Mouse (Mus musculus): ENCODE results near the gene Zcchc24. TPM values are rescaled to one million over a fixed set of nuclear protein-coding genes. Genes with fewer than 3 reads are reported as not detected.

The Zcchc24 gene
- polyA plus RNA-seq, 1 experiment from 2014 or later = 19.5 TPM

GRCm38 (mm10) chr14:25767725-25768203 is 1.1 kb downstream of the Zcchc24 start:
- peak overlapping the region; percentile 96 for H3K9ac ChIP-seq (ENCODE audit: low read length)
- peak overlapping the region; percentile 92 for H3K4me3 ChIP-seq (ENCODE audit: low read length)
- no peaks in the 10 kb centered on the region for H3K36me3 ChIP-seq (ENCODE audit: control insufficient read depth, insufficient read depth)
- H3K9me3 ChIP-seq (replicated peaks; ENCODE audit: control insufficient read depth, low read length) = no peaks in the 10 kb centered on the region
- 7% methylated on average over 6 of the region's 6 CpGs for WGBS
- no peak for ATAC-seq (replicated peaks; ENCODE audit: extremely low read depth, insufficient read depth, low FRiP score)
- peaks cover 34% of the 10 kb centered on the region for H3K4me1 ChIP-seq (ENCODE audit: control insufficient read depth, insufficient read depth, low read length)
- H3K27me3 ChIP-seq (ENCODE audit: control insufficient read depth, insufficient read depth, low read length) = no peaks in the 10 kb centered on the region
- peak overlapping the region; percentile 94 for H3K27ac ChIP-seq (ENCODE audit: low read length)
- H3K4me2 ChIP-seq (ENCODE audit: low read depth, low read length) = peak overlapping the region; percentile 95

GRCm38 (mm10) chr14:25766441-25766840 is 2.4 kb downstream of the Zcchc24 start:
- ATAC-seq (replicated peaks; ENCODE audit: extremely low read depth, insufficient read depth, low FRiP score) = no peak
- Histone ChIP-seq H3K9me3 (replicated peaks; ENCODE audit: control insufficient read depth, low read length) (no peaks in the 10 kb centered on the region), H3K4me1 (ENCODE audit: control insufficient read depth, insufficient read depth, low read length) (peaks cover 42% of the 10 kb centered on the region), H3K36me3 (ENCODE audit: control insufficient read depth, insufficient read depth) (no peaks in the 10 kb centered on the region), H3K27me3 (ENCODE audit: control insufficient read depth, insufficient read depth, low read length) (no peaks in the 10 kb centered on the region), H3K4me2 (ENCODE audit: low read depth, low read length) (peak overlapping the region; percentile 95), H3K27ac (ENCODE audit: low read length) (no peak overlapping the region; the same call in 1 of the 2 replicates), H3K9ac (ENCODE audit: low read length) (peak overlapping the region; percentile 96), H3K4me3 (ENCODE audit: low read length) (peak overlapping the region; percentile 92)
- 41% methylated on average over 4 of the region's 4 CpGs for WGBS

- H3K36me3 ChIP-seq (ENCODE audit: control insufficient read depth, insufficient read depth) = no peaks in the 10 kb centered on the region
- no peaks in the 10 kb centered on the region for H3K9me3 ChIP-seq (replicated peaks; ENCODE audit: control insufficient read depth, low read length)
- no peak overlapping the region; the same call in 1 of the 2 replicates for H3K27ac ChIP-seq (ENCODE audit: low read length)
- peaks cover 46% of the 10 kb centered on the region for H3K4me1 ChIP-seq (ENCODE audit: control insufficient read depth, insufficient read depth, low read length)
- H3K27me3 ChIP-seq (ENCODE audit: control insufficient read depth, insufficient read depth, low read length) = no peaks in the 10 kb centered on the region
- peak overlapping the region; percentile 95 for H3K4me2 ChIP-seq (ENCODE audit: low read depth, low read length)
- peak overlapping the region; percentile 92 for H3K4me3 ChIP-seq (ENCODE audit: low read length)
- ATAC-seq (replicated peaks; ENCODE audit: extremely low read depth, insufficient read depth, low FRiP score) = no peak
- peak overlapping the region; percentile 96 for H3K9ac ChIP-seq (ENCODE audit: low read length)
- 33% methylated on average over 8 of the region's 8 CpGs for WGBS
These were observed 2.9 kb downstream of the Zcchc24 start for GRCm38 (mm10) chr14:25765921-25766320.

- no peaks in the 10 kb centered on the region for H3K27me3 ChIP-seq (ENCODE audit: control insufficient read depth, insufficient read depth, low read length)
- 49% methylated on average over 12 of the region's 12 CpGs for WGBS
- H3K9me3 ChIP-seq (replicated peaks; ENCODE audit: control insufficient read depth, low read length) = no peaks in the 10 kb centered on the region
- no peaks in the 10 kb centered on the region for H3K36me3 ChIP-seq (ENCODE audit: control insufficient read depth, insufficient read depth)
- H3K4me1 ChIP-seq (ENCODE audit: control insufficient read depth, insufficient read depth, low read length) = peaks cover 54% of the 10 kb centered on the region
- no peak for ATAC-seq (replicated peaks; ENCODE audit: extremely low read depth, insufficient read depth, low FRiP score)
- peak overlapping the region; percentile 95; the same call in 1 of the 2 replicates for H3K4me2 ChIP-seq (ENCODE audit: low read depth, low read length)
- H3K9ac ChIP-seq (ENCODE audit: low read length) = no peak overlapping the region
- H3K4me3 ChIP-seq (ENCODE audit: low read length) = no peak overlapping the region
- no peak overlapping the region for H3K27ac ChIP-seq (ENCODE audit: low read length)
These were observed 3.7 kb downstream of the Zcchc24 start for GRCm38 (mm10) chr14:25765146-25765545.

GRCm38 (mm10) chr14:25761184-25761583 is 7.7 kb downstream of the Zcchc24 start:
- no peak for ATAC-seq (replicated peaks; ENCODE audit: extremely low read depth, insufficient read depth, low FRiP score)
- no peak overlapping the region for H3K27ac ChIP-seq (ENCODE audit: low read length)
- H3K4me3 ChIP-seq (ENCODE audit: low read length) = no peak overlapping the region
- H3K4me1 ChIP-seq (ENCODE audit: control insufficient read depth, insufficient read depth, low read length) = peaks cover 73% of the 10 kb centered on the region
- H3K9ac ChIP-seq (ENCODE audit: low read length) = no peak overlapping the region
- H3K4me2 ChIP-seq (ENCODE audit: low read depth, low read length) = no peak overlapping the region
- H3K9me3 ChIP-seq (replicated peaks; ENCODE audit: control insufficient read depth, low read length) = no peaks in the 10 kb centered on the region
- WGBS = 80% methylated on average over 5 of the region's 5 CpGs
- no peaks in the 10 kb centered on the region for H3K36me3 ChIP-seq (ENCODE audit: control insufficient read depth, insufficient read depth)
- no peaks in the 10 kb centered on the region for H3K27me3 ChIP-seq (ENCODE audit: control insufficient read depth, insufficient read depth, low read length)

- Histone ChIP-seq H3K4me1 (ENCODE audit: control insufficient read depth, insufficient read depth, low read length) (peaks cover 73% of the 10 kb centered on the region), H3K36me3 (ENCODE audit: control insufficient read depth, insufficient read depth) (0 out of 2 replicates have a peak, but pooled peaks cover 3% of the 10 kb centered on the region), H3K9me3 (replicated peaks; ENCODE audit: control insufficient read depth, low read length) (no peaks in the 10 kb centered on the region), H3K4me2 (ENCODE audit: low read depth, low read length) (no peak overlapping the region; the same call in 1 of the 2 replicates), H3K27ac (ENCODE audit: low read length) (peak overlapping the region; percentile 38), H3K4me3 (ENCODE audit: low read length) (no peak overlapping the region), H3K27me3 (ENCODE audit: control insufficient read depth, insufficient read depth, low read length) (no peaks in the 10 kb centered on the region), H3K9ac (ENCODE audit: low read length) (peak overlapping the region; percentile 39)
- 61% methylated on average over 8 of the region's 8 CpGs for WGBS
- no peak for ATAC-seq (replicated peaks; ENCODE audit: extremely low read depth, insufficient read depth, low FRiP score)
These were observed 8.8 kb downstream of the Zcchc24 start for GRCm38 (mm10) chr14:25759981-25760537.

- 49% methylated on average over 7 of the region's 7 CpGs for WGBS
- no peak for ATAC-seq (replicated peaks; ENCODE audit: extremely low read depth, insufficient read depth, low FRiP score)
- Histone ChIP-seq H3K9ac (ENCODE audit: low read length) (peak overlapping the region; percentile 39; the same call in 1 of the 2 replicates), H3K4me1 (ENCODE audit: control insufficient read depth, insufficient read depth, low read length) (peaks cover 75% of the 10 kb centered on the region), H3K36me3 (ENCODE audit: control insufficient read depth, insufficient read depth) (peaks cover 4% of the 10 kb centered on the region; the same call in 1 of the 2 replicates), H3K9me3 (replicated peaks; ENCODE audit: control insufficient read depth, low read length) (no peaks in the 10 kb centered on the region), H3K4me2 (ENCODE audit: low read depth, low read length) (no peak overlapping the region), H3K27me3 (ENCODE audit: control insufficient read depth, insufficient read depth, low read length) (no peaks in the 10 kb centered on the region), H3K4me3 (ENCODE audit: low read length) (no peak overlapping the region), H3K27ac (ENCODE audit: low read length) (peak overlapping the region; percentile 38)
These were observed 9.3 kb downstream of the Zcchc24 start for GRCm38 (mm10) chr14:25759551-25759950.

- no peak overlapping the region for H3K4me3 ChIP-seq (ENCODE audit: low read length)
- peak overlapping the region; percentile 78 for H3K27ac ChIP-seq (ENCODE audit: low read length)
- H3K9ac ChIP-seq (ENCODE audit: low read length) = peak overlapping the region; percentile 61
- H3K9me3 ChIP-seq (replicated peaks; ENCODE audit: control insufficient read depth, low read length) = no peaks in the 10 kb centered on the region
- H3K4me2 ChIP-seq (ENCODE audit: low read depth, low read length) = peak overlapping the region; percentile 1; the same call in 1 of the 2 replicates
- WGBS = 42% methylated on average over 4 of the region's 4 CpGs
- H3K27me3 ChIP-seq (ENCODE audit: control insufficient read depth, insufficient read depth, low read length) = no peaks in the 10 kb centered on the region
- H3K4me1 ChIP-seq (ENCODE audit: control insufficient read depth, insufficient read depth, low read length) = peaks cover 81% of the 10 kb centered on the region
- H3K36me3 ChIP-seq (ENCODE audit: control insufficient read depth, insufficient read depth) = peaks cover 11% of the 10 kb centered on the region; the same call in 1 of the 2 replicates
- peak; percentile 58 for ATAC-seq (replicated peaks; ENCODE audit: extremely low read depth, insufficient read depth, low FRiP score)
These were observed 10.9 kb downstream of the Zcchc24 start for GRCm38 (mm10) chr14:25757917-25758316.

- Histone ChIP-seq H3K36me3 (ENCODE audit: control insufficient read depth, insufficient read depth) (peaks cover 15% of the 10 kb centered on the region), H3K27me3 (ENCODE audit: control insufficient read depth, insufficient read depth, low read length) (no peaks in the 10 kb centered on the region), H3K4me3 (ENCODE audit: low read length) (no peak overlapping the region), H3K9ac (ENCODE audit: low read length) (peak overlapping the region; percentile 61), H3K4me2 (ENCODE audit: low read depth, low read length) (no peak overlapping the region), H3K9me3 (replicated peaks; ENCODE audit: control insufficient read depth, low read length) (no peaks in the 10 kb centered on the region), H3K4me1 (ENCODE audit: control insufficient read depth, insufficient read depth, low read length) (peaks cover 73% of the 10 kb centered on the region), H3K27ac (ENCODE audit: low read length) (peak overlapping the region; percentile 78)
- WGBS = 42% methylated on average over 7 of the region's 7 CpGs
- 0 out of 2 replicates have a peak, but pooled peaks have one; percentile 30 for ATAC-seq (replicated peaks; ENCODE audit: extremely low read depth, insufficient read depth, low FRiP score)
These were observed 12.4 kb downstream of the Zcchc24 start for GRCm38 (mm10) chr14:25756385-25756990.
